Mouse (Mus musculus) intestine, embryonic 16.5 days (tissue): ENCODE measurements at regions not wholly inside any gene's neighbourhood (a gene's known extent, or its start where the extent isn't known, plus 50 kb on each side); places are given as distances from the start of the nearest gene placed in this dataset.

Source experiments
- ATAC-seq: fragments of 200-750 bp; cut with Nextera tagmentation; 2 replicates; pipeline ENCODE4 v1.8.0; 2017; ENCODE audit warnings: moderate TSS enrichment, moderate library complexity
- H3K27ac ChIP-seq: fragments of 300-500 bp; sonication (generic); 2 replicates; pipeline ENCODE4 v1.5.1; 2014; ENCODE audit warnings: mild to moderate bottlenecking, low read length
- H3K27me3 ChIP-seq: fragments of 300-500 bp; sonication (generic); replicated peaks from 2 replicates; pipeline ENCODE4 v1.6.1; 2014; ENCODE audit warnings: low read length, control low read depth, mixed read lengths; ENCODE audit not compliant: control insufficient read depth, insufficient read depth
- H3K36me3 ChIP-seq: fragments of 300-500 bp; sonication (generic); 2 replicates; pipeline ENCODE4 v1.6.1; 2014; ENCODE audit warnings: low read length, control low read depth; ENCODE audit not compliant: control insufficient read depth, insufficient read depth
- H3K4me1 ChIP-seq: fragments of 300-500 bp; sonication (generic); 2 replicates; pipeline ENCODE4 v1.6.1; 2014; ENCODE audit warnings: low read length, control low read depth, mixed read lengths; ENCODE audit not compliant: control insufficient read depth, insufficient read depth
- H3K4me2 ChIP-seq: fragments of 300-500 bp; sonication (generic); 2 replicates; pipeline ENCODE4 v1.6.1; 2014; ENCODE audit warnings: low read depth, low read length, control low read depth
- H3K4me3 ChIP-seq: fragments of 300-500 bp; sonication (generic); 2 replicates; pipeline ENCODE4 v1.5.1; 2014; ENCODE audit warnings: mild to moderate bottlenecking, low read length
- H3K9ac ChIP-seq: fragments of 300-500 bp; sonication (generic); 2 replicates; pipeline ENCODE4 v1.6.1; 2014; ENCODE audit warnings: low read depth, low read length
- H3K9me3 ChIP-seq: fragments of 300-500 bp; sonication (generic); 2 replicates; pipeline ENCODE4 v1.6.1; 2016; ENCODE audit warnings: low read length, control low read depth; ENCODE audit not compliant: control insufficient read depth
- WGBS: fragments of 180-500 bp; shearing (Covaris S2); extraction: QIAGEN DNeasy Blood & Tissue Kit; methylation state at CpG from one replicate; pipeline ENCODE4 v1.1.7; 2014; 5-methylcytosine and 5-hydroxymethylcytosine counted together

- Histone ChIP-seq H3K36me3 (no peaks in the 10 kb centered on the region), H3K9me3 (no peaks in the 10 kb centered on the region), H3K4me2 (no peak overlapping the region), H3K4me1 (peaks cover 5% of the 10 kb centered on the region), H3K27ac (no peak overlapping the region), H3K27me3 (peaks cover 8% of the 10 kb centered on the region; the same call in 1 of the 2 replicates), H3K4me3 (no peak overlapping the region), H3K9ac (no peak overlapping the region)
- no peak for ATAC-seq
- 45% methylated on average over 10 of the region's 10 CpGs for WGBS
Measured at GRCm38 (mm10) chr5:118316310-118317017, 71.4 kb downstream of the 2410131K14Rik start.

- H3K9ac ChIP-seq, result no peak overlapping the region
- peaks cover 9% of the 10 kb centered on the region for H3K4me1 ChIP-seq
- peaks cover 8% of the 10 kb centered on the region; the same call in 1 of the 2 replicates for H3K27me3 ChIP-seq
- no peak overlapping the region for H3K4me3 ChIP-seq
- no peaks in the 10 kb centered on the region for H3K36me3 ChIP-seq
- no peak overlapping the region for H3K27ac ChIP-seq
- H3K9me3 ChIP-seq, result no peaks in the 10 kb centered on the region
- WGBS, result 69% methylated on average over 5 of the region's 5 CpGs
- no peak for ATAC-seq
- H3K4me2 ChIP-seq, result no peak overlapping the region
Measured at GRCm38 (mm10) chr5:118318073-118318472, 73.0 kb downstream of the 2410131K14Rik start.

- no peaks in the 10 kb centered on the region for H3K36me3 ChIP-seq
- 11% methylated on average over 15 of the region's 15 CpGs for WGBS
- no peak overlapping the region for H3K27ac ChIP-seq
- no peak for ATAC-seq
- peaks cover 9% of the 10 kb centered on the region for H3K4me1 ChIP-seq
- no peak overlapping the region for H3K4me2 ChIP-seq
- H3K9me3 ChIP-seq, result no peaks in the 10 kb centered on the region
- peaks cover 8% of the 10 kb centered on the region; the same call in 1 of the 2 replicates for H3K27me3 ChIP-seq
- H3K4me3 ChIP-seq, result no peak overlapping the region
- H3K9ac ChIP-seq, result no peak overlapping the region
Measured at GRCm38 (mm10) chr5:118318883-118319282, 73.9 kb downstream of the 2410131K14Rik start.

- no peak overlapping the region; the same call in 1 of the 2 replicates for H3K27ac ChIP-seq
- H3K27me3 ChIP-seq, result peaks cover 10% of the 10 kb centered on the region; the same call in 1 of the 2 replicates
- no peaks in the 10 kb centered on the region for H3K9me3 ChIP-seq
- H3K4me2 ChIP-seq, result no peak overlapping the region
- peaks cover 12% of the 10 kb centered on the region for H3K4me1 ChIP-seq
- peak; percentile 72 for ATAC-seq
- H3K4me3 ChIP-seq, result no peak overlapping the region
- WGBS, result 30% methylated on average over 18 of the region's 18 CpGs
- no peak overlapping the region for H3K9ac ChIP-seq
- no peaks in the 10 kb centered on the region for H3K36me3 ChIP-seq
Measured at GRCm38 (mm10) chr5:118321719-118322455, 76.9 kb downstream of the 2410131K14Rik start.

- no peak overlapping the region for H3K4me3 ChIP-seq
- H3K4me1 ChIP-seq, result peaks cover 15% of the 10 kb centered on the region
- WGBS, result 78% methylated on average over 2 of the region's 2 CpGs
- H3K9ac ChIP-seq, result no peak overlapping the region
- H3K9me3 ChIP-seq, result no peaks in the 10 kb centered on the region
- H3K27me3 ChIP-seq, result peaks cover 10% of the 10 kb centered on the region; the same call in 1 of the 2 replicates
- H3K27ac ChIP-seq, result no peak overlapping the region
- ATAC-seq, result no peak
- no peak overlapping the region for H3K4me2 ChIP-seq
- no peaks in the 10 kb centered on the region for H3K36me3 ChIP-seq
Measured at GRCm38 (mm10) chr5:118323151-118323550, 78.1 kb downstream of the 2410131K14Rik start.

- 0% methylated on average over 18 of the region's 18 CpGs for WGBS
- peak; percentile 31 for ATAC-seq
Measured at GRCm38 (mm10) chr5:118326837-118327541, 82.0 kb downstream of the 2410131K14Rik start.

GRCm38 (mm10) chr5:118327961-118328712 lies 83.1 kb downstream of the 2410131K14Rik start:
- Histone ChIP-seq H3K27ac (no peak overlapping the region), H3K9me3 (no peaks in the 10 kb centered on the region), H3K4me3 (peak overlapping the region; percentile 26), H3K4me2 (peak overlapping the region; percentile 80), H3K36me3 (no peaks in the 10 kb centered on the region), H3K4me1 (peaks cover 16% of the 10 kb centered on the region), H3K27me3 (0 out of 2 replicates have a peak, but pooled peaks cover 3% of the 10 kb centered on the region), H3K9ac (peak overlapping the region; percentile 31; the same call in 1 of the 2 replicates)
- 5% methylated on average over 28 of the region's 28 CpGs for WGBS
- no peak for ATAC-seq

More at GRCm38 (mm10) chr5:118326837-118327541, 82.0 kb downstream of the 2410131K14Rik start:
- peak overlapping the region; percentile 80 for H3K4me2 ChIP-seq
- H3K27ac ChIP-seq, result no peak overlapping the region
- H3K4me1 ChIP-seq, result peaks cover 13% of the 10 kb centered on the region
- H3K27me3 ChIP-seq, result 0 out of 2 replicates have a peak, but pooled peaks cover 3% of the 10 kb centered on the region
- H3K36me3 ChIP-seq, result no peaks in the 10 kb centered on the region
- peak overlapping the region; percentile 40 for H3K4me3 ChIP-seq
- no peaks in the 10 kb centered on the region for H3K9me3 ChIP-seq
- H3K9ac ChIP-seq, result peak overlapping the region; percentile 49; the same call in 1 of the 2 replicates

- no peaks in the 10 kb centered on the region for H3K9me3 ChIP-seq
- no peak for ATAC-seq
- no peak overlapping the region for H3K4me2 ChIP-seq
- H3K27ac ChIP-seq, result no peak overlapping the region
- H3K36me3 ChIP-seq, result no peaks in the 10 kb centered on the region
- H3K27me3 ChIP-seq, result 0 out of 2 replicates have a peak, but pooled peaks cover 3% of the 10 kb centered on the region
- H3K4me1 ChIP-seq, result peaks cover 16% of the 10 kb centered on the region
- H3K4me3 ChIP-seq, result no peak overlapping the region
- 43% methylated on average over 5 of the region's 5 CpGs for WGBS
- H3K9ac ChIP-seq, result no peak overlapping the region
Measured at GRCm38 (mm10) chr5:118329143-118329542, 84.1 kb downstream of the 2410131K14Rik start.
